Mouse (Mus musculus) bone marrow, adult 2 months (tissue): ENCODE measurements around the gene Gm49711.

Source experiments
- CTCF ChIP-seq: fragments of 200-500 bp; IDR thresholded peaks from 2 replicates; pipeline ENCODE4 v1.5.1; 2011; ENCODE audit warnings: low read length, control low read depth; ENCODE audit not compliant: control insufficient read depth, insufficient read depth
- POLR2A ChIP-seq: fragments of 200-500 bp; IDR thresholded peaks from 2 replicates; pipeline ENCODE4 v1.6.1; 2011; ENCODE audit warnings: low read depth, mild to moderate bottlenecking, control low read depth, low read length, borderline replicate concordance; ENCODE audit not compliant: control insufficient read depth

DNA sequence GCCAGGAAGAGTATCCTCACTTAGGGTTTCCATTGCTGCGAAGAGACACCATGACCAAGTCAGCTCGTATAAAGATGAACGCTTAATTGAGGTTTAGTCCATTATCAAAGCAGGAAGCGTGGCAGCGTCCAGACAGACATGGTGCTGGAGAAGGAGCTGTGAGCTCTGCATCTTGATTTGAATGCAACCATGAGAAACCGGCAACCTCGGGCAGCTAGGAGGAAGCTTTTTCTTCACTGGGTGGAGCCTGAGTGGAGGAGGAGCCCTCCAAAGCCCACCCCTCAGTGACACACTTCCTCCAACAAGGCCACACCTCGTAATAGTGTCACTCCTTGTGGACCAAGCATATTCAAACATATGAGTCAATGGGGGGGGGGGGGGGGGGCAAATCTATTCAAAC is 71.7 kb downstream of the Gm49711 start:
- TF ChIP-seq CTCF (no peak), POLR2A (no peak)
